Mouse (Mus musculus): ENCODE measurements around the gene Tas2r125. TPM values are rescaled to one million over a fixed set of nuclear protein-coding genes. Genes with fewer than 3 reads are reported as not detected.
"Not testable (repeated sequence)": the region's sequence is repeated elsewhere in the genome, so short reads cannot be mapped to it uniquely, and the experiment has no call there.

Gene Tas2r125
- not detected in 2 replicates for polyA plus RNA-seq (2016; fragmentation: Nextera tagmentation; extraction: Ambion mirVana)

DNA sequence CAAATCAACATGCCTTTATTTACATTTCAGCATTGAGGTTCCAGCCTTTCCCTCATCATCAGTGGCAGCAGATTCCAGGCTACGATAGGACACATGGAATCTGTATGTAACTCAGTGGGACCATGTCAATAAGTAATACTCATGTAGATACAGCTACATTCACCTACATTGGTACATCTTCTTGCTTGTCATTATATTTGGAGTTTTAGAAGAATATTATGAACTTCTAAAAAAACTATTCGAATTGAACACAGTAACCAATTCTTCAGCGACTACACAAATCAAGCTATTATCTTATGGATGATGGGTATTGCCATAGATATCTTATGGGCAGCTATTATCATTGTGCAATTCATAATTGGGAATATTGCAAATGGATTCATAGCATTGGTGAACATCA lies at the start of gene Tas2r125:
TSS of gene Tas2r125 (plus strand) at position 301 of the 400 bp plus-strand sequence.
- Histone ChIP-seq H3K9me3 (replicated peaks) (0 out of 2 replicates have a peak, but pooled peaks cover 5% of the 10 kb centered on the region), H3K4me3 (no peak within 1 kb of the TSS), H3K36me3 (no peaks in the 10 kb centered on the region), H3K4me1 (replicated peaks) (no peaks in the 10 kb centered on the region), H3K9ac (no peak within 1 kb of the TSS), H3K27ac (ENCODE audit: poor library complexity, severe bottlenecking) (no peak within 1 kb of the TSS), H3K27me3 (replicated peaks) (no peaks in the 10 kb centered on the region), H3K4me2 (no peak within 1 kb of the TSS)
- ATAC-seq (ENCODE audit: insufficient number of reproducible peaks, low FRiP score): no peak
- 73% methylated on average over 3 of the region's 3 CpGs for WGBS

GRCm38 (mm10) chr6:132867708-132868107 lies 41.7 kb upstream of the Tas2r125 start, which contains the start of gene Tas2r110:
Gene Tas2r110 (plus strand): TSS chr6:132868008.
- H3K27me3 ChIP-seq (replicated peaks): no peaks in the 10 kb centered on the region
- no peaks in the 10 kb centered on the region for H3K36me3 ChIP-seq
- no peak within 1 kb of the TSS for H3K4me3 ChIP-seq
- H3K4me2 ChIP-seq: no peak within 1 kb of the TSS
- no peak within 1 kb of the TSS for H3K27ac ChIP-seq (ENCODE audit: poor library complexity, severe bottlenecking)
- H3K9me3 ChIP-seq (replicated peaks): no peaks in the 10 kb centered on the region
- no peak within 1 kb of the TSS for H3K9ac ChIP-seq
- no peak for ATAC-seq (ENCODE audit: insufficient number of reproducible peaks, low FRiP score)
- no peaks in the 10 kb centered on the region for H3K4me1 ChIP-seq (replicated peaks)

GRCm38 (mm10) chr6:132892711-132893110 lies 16.7 kb upstream of the Tas2r125 start, which contains the start of gene Tas2r113:
Gene Tas2r113 (plus strand): TSS chr6:132893011.
- no peaks in the 10 kb centered on the region for H3K9me3 ChIP-seq (replicated peaks)
- ATAC-seq (ENCODE audit: insufficient number of reproducible peaks, low FRiP score): no peak
- H3K4me1 ChIP-seq (replicated peaks): no peaks in the 10 kb centered on the region
- no peak within 1 kb of the TSS for H3K27ac ChIP-seq (ENCODE audit: poor library complexity, severe bottlenecking)
- no peak within 1 kb of the TSS for H3K4me2 ChIP-seq
- no peak within 1 kb of the TSS for H3K9ac ChIP-seq
- H3K27me3 ChIP-seq (replicated peaks): no peaks in the 10 kb centered on the region
- no peaks in the 10 kb centered on the region for H3K36me3 ChIP-seq
- 63% methylated on average over 1 of the region's 1 CpGs for WGBS
- no peak within 1 kb of the TSS for H3K4me3 ChIP-seq

DNA sequence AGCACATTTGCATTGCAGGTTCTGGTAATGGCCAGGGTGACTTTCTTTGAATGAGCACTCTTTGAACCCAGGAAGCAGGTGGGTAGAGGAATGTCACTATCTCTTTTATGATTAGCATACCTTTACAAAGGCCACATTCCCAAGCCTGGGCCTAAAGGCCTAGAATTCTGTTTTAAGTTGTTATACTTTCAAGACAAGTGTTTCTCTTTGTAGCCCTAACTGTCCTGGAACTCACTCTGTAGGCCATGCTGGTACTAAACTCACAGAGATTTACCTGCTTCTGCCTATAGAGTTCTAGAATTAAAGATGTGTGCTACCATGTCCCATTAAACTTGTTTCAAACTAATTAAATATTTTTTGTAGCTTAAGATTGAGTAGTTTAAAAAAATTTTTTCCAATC lies 31.9 kb downstream of the Tas2r125 start:
- not testable (repeated sequence) for H3K4me3 ChIP-seq; ATAC-seq (ENCODE audit: insufficient number of reproducible peaks, low FRiP score); H3K4me2 ChIP-seq; H3K27ac ChIP-seq (ENCODE audit: poor library complexity, severe bottlenecking); H3K9ac ChIP-seq; H3K9me3 ChIP-seq (replicated peaks); H3K36me3 ChIP-seq; H3K27me3 ChIP-seq (replicated peaks); H3K4me1 ChIP-seq (replicated peaks)

GRCm38 (mm10) chr6:132950802-132951201 lies 41.4 kb downstream of the Tas2r125 start, which contains the start of gene Tas2r129:
Gene Tas2r129 (plus strand): TSS chr6:132951102.
- Histone ChIP-seq H3K9ac (no peak within 1 kb of the TSS), H3K36me3 (no peaks in the 10 kb centered on the region), H3K27ac (ENCODE audit: poor library complexity, severe bottlenecking) (no peak within 1 kb of the TSS), H3K4me3 (no peak within 1 kb of the TSS), H3K9me3 (replicated peaks) (no peaks in the 10 kb centered on the region), H3K4me2 (no peak within 1 kb of the TSS), H3K27me3 (replicated peaks) (no peaks in the 10 kb centered on the region), H3K4me1 (replicated peaks) (no peaks in the 10 kb centered on the region)
- WGBS: 64% methylated on average over 2 of the region's 2 CpGs
- no peak for ATAC-seq (ENCODE audit: insufficient number of reproducible peaks, low FRiP score)

- Histone ChIP-seq H3K27me3 (replicated peaks) (no peaks in the 10 kb centered on the region), H3K4me2 (no peak within 1 kb of the TSS), H3K36me3 (no peaks in the 10 kb centered on the region), H3K4me1 (replicated peaks) (no peaks in the 10 kb centered on the region), H3K4me3 (no peak within 1 kb of the TSS), H3K9ac (no peak within 1 kb of the TSS), H3K9me3 (replicated peaks) (no peaks in the 10 kb centered on the region), H3K27ac (ENCODE audit: poor library complexity, severe bottlenecking) (no peak within 1 kb of the TSS)
- ATAC-seq (ENCODE audit: insufficient number of reproducible peaks, low FRiP score): no peak
- 60% methylated on average over 1 of the region's 1 CpGs for WGBS
These were observed 48.4 kb downstream of the Tas2r125 start, which contains the start of gene Tas2r131 for GRCm38 (mm10) chr6:132957819-132958218. Gene Tas2r131 (minus strand): TSS chr6:132957919.

Other genes starting within 250 kb of the Tas2r125 start
- not detected in 2 replicates for gene Tas2r121, start 208.6 kb upstream of the Tas2r125 start, polyA plus RNA-seq (2016; fragmentation: Nextera tagmentation; extraction: Ambion mirVana)
- gene Tas2r122, start 197.7 kb upstream of the Tas2r125 start, polyA plus RNA-seq (2016; fragmentation: Nextera tagmentation; extraction: Ambion mirVana): not detected in 2 replicates
- gene Tas2r115, start 171.6 kb upstream of the Tas2r125 start, polyA plus RNA-seq (2016; fragmentation: Nextera tagmentation; extraction: Ambion mirVana): not detected in 2 replicates
- gene Tas2r124, start 154.9 kb upstream of the Tas2r125 start, polyA plus RNA-seq (2016; fragmentation: Nextera tagmentation; extraction: Ambion mirVana): not detected in 2 replicates
- not detected in 2 replicates for gene Tas2r102, start 147.5 kb upstream of the Tas2r125 start, polyA plus RNA-seq (2016; fragmentation: Nextera tagmentation; extraction: Ambion mirVana)
- gene Tas2r136, start 131.5 kb upstream of the Tas2r125 start, polyA plus RNA-seq (2016; fragmentation: Nextera tagmentation; extraction: Ambion mirVana): not detected in 2 replicates
- not detected in 2 replicates for gene Tas2r117, start 106.8 kb upstream of the Tas2r125 start, polyA plus RNA-seq (2016; fragmentation: Nextera tagmentation; extraction: Ambion mirVana)
- gene Tas2r123, start 62.5 kb upstream of the Tas2r125 start, polyA plus RNA-seq (2016; fragmentation: Nextera tagmentation; extraction: Ambion mirVana): not detected in 2 replicates
- not detected in 2 replicates for gene Tas2r116, start 54.2 kb upstream of the Tas2r125 start, polyA plus RNA-seq (2016; fragmentation: Nextera tagmentation; extraction: Ambion mirVana)
- gene Tas2r110, start 41.6 kb upstream of the Tas2r125 start, polyA plus RNA-seq (2016; fragmentation: Nextera tagmentation; extraction: Ambion mirVana): not detected in 2 replicates
- gene Tas2r113, start 16.6 kb upstream of the Tas2r125 start, polyA plus RNA-seq (2016; fragmentation: Nextera tagmentation; extraction: Ambion mirVana): not detected in 2 replicates
- not detected in 2 replicates for gene Tas2r129, start 41.5 kb downstream of the Tas2r125 start, polyA plus RNA-seq (2016; fragmentation: Nextera tagmentation; extraction: Ambion mirVana)
- not detected in 2 replicates for gene Tas2r131, start 48.3 kb downstream of the Tas2r125 start, polyA plus RNA-seq (2016; fragmentation: Nextera tagmentation; extraction: Ambion mirVana)
- not detected in 2 replicates for gene Tas2r109, start 71.3 kb downstream of the Tas2r125 start, polyA plus RNA-seq (2016; fragmentation: Nextera tagmentation; extraction: Ambion mirVana)
- not detected in 2 replicates for gene Tas2r103, start 127.5 kb downstream of the Tas2r125 start, polyA plus RNA-seq (2016; fragmentation: Nextera tagmentation; extraction: Ambion mirVana)
- not detected in 2 replicates for gene Tas2r140, start 146.2 kb downstream of the Tas2r125 start, polyA plus RNA-seq (2016; fragmentation: Nextera tagmentation; extraction: Ambion mirVana)
- gene Smim10l1, start 195.3 kb downstream of the Tas2r125 start, polyA plus RNA-seq (2016; fragmentation: Nextera tagmentation; extraction: Ambion mirVana): 79.3 and 84.2 TPM in 2 replicates

All from heart, embryonic 12.5 days (tissue).